Mouse (Mus musculus) forebrain, embryonic 13.5 days (tissue): Measurements from ENCODE around the gene Txlnb. TPM values are rescaled to one million over a fixed set of nuclear protein-coding genes. Genes with fewer than 3 reads are reported as not detected.
"Not testable (repeated sequence)": the region's sequence is repeated elsewhere in the genome, so short reads cannot be mapped to it uniquely, and the experiment has no call there.

Source experiments
- ATAC-seq: fragments of 200-750 bp; cut with Nextera tagmentation; 2 replicates; pipeline ENCODE4 v1.8.0; 2017
- H3K27ac ChIP-seq: fragments of 300-500 bp; sonication (generic); 2 replicates; pipeline ENCODE4 v1.5.1; 2015; ENCODE audit warnings: inconsistent platforms, mild to moderate bottlenecking, moderate library complexity
- H3K27me3 ChIP-seq: fragments of 300-500 bp; sonication (generic); 2 replicates; pipeline ENCODE4 v1.6.1; 2015; ENCODE audit warnings: mild to moderate bottlenecking, inconsistent platforms
- H3K36me3 ChIP-seq: fragments of 300-500 bp; sonication (generic); 2 replicates; pipeline ENCODE4 v1.6.1; 2015; ENCODE audit warnings: mild to moderate bottlenecking, inconsistent platforms; ENCODE audit not compliant: poor library complexity, severe bottlenecking
- H3K4me1 ChIP-seq: fragments of 300-500 bp; sonication (generic); 2 replicates; pipeline ENCODE4 v1.6.1; 2015; ENCODE audit warnings: inconsistent platforms
- H3K4me2 ChIP-seq: fragments of 300-500 bp; sonication (generic); 2 replicates; pipeline ENCODE4 v1.6.1; 2015; ENCODE audit warnings: inconsistent platforms, mild to moderate bottlenecking, moderate library complexity
- H3K4me3 ChIP-seq: fragments of 300-500 bp; sonication (generic); 2 replicates; pipeline ENCODE4 v1.5.1; 2015; ENCODE audit warnings: mild to moderate bottlenecking, inconsistent platforms
- H3K9ac ChIP-seq: fragments of 300-500 bp; sonication (generic); 2 replicates; pipeline ENCODE4 v1.6.1; 2015; ENCODE audit warnings: mild to moderate bottlenecking, inconsistent platforms
- H3K9me3 ChIP-seq: fragments of 300-500 bp; sonication (generic); replicated peaks from 2 replicates; pipeline ENCODE4 v1.6.1; 2016; ENCODE audit warnings: inconsistent platforms
- WGBS: fragments of 180-500 bp; shearing (Covaris S2); methylation state at CpG from one replicate; pipeline ENCODE4 v1.1.7; 2015; 5-methylcytosine and 5-hydroxymethylcytosine counted together
- polyA plus RNA-seq: library from polyadenylated mRNA; unstranded; fragments of >200 nt; fragmentation: Nextera tagmentation; extraction: Ambion mirVana; gene quantifications from 2 replicates; pipeline ENCODE4 v1.2.1, GENCODE M21; 2015

Txlnb gene
- polyA plus RNA-seq, 1 experiment from 2014 or later, result 0.99 TPM

- Histone ChIP-seq H3K27ac (no peak overlapping the region), H3K4me3 (no peak overlapping the region), H3K4me2 (no peak overlapping the region), H3K36me3 (no peaks in the 10 kb centered on the region), H3K4me1 (no peaks in the 10 kb centered on the region), H3K27me3 (no peaks in the 10 kb centered on the region), H3K9me3 (no peaks in the 10 kb centered on the region), H3K9ac (no peak overlapping the region)
- WGBS, result 75% methylated on average over 1 of the region's 1 CpGs
- ATAC-seq, result no peak
Measured at GRCm38 (mm10) chr10:17787938-17788337, 8.1 kb upstream of the Txlnb start.

- Histone ChIP-seq H3K4me1 (no peaks in the 10 kb centered on the region), H3K27me3 (no peaks in the 10 kb centered on the region), H3K9ac (no peak overlapping the region), H3K9me3 (no peaks in the 10 kb centered on the region), H3K36me3 (no peaks in the 10 kb centered on the region), H3K4me2 (no peak overlapping the region), H3K4me3 (no peak overlapping the region), H3K27ac (no peak overlapping the region)
- no peak for ATAC-seq
- WGBS, result 86% methylated on average over 4 of the region's 4 CpGs
Measured at GRCm38 (mm10) chr10:17788347-17788746, 7.7 kb upstream of the Txlnb start.

- Histone ChIP-seq H3K36me3 (no peaks in the 10 kb centered on the region), H3K4me3 (no peak overlapping the region), H3K27ac (no peak overlapping the region), H3K4me1 (peaks cover 11% of the 10 kb centered on the region; the same call in 1 of the 2 replicates), H3K9me3 (no peaks in the 10 kb centered on the region), H3K9ac (no peak overlapping the region), H3K27me3 (no peaks in the 10 kb centered on the region), H3K4me2 (no peak overlapping the region)
- no peak for ATAC-seq
- 82% methylated on average over 5 of the region's 5 CpGs for WGBS
Measured at GRCm38 (mm10) chr10:17793926-17794325, 2.1 kb upstream of the Txlnb start.

- WGBS, result 88% methylated on average over 5 of the region's 5 CpGs
- peaks cover 11% of the 10 kb centered on the region; the same call in 1 of the 2 replicates for H3K4me1 ChIP-seq
- H3K27me3 ChIP-seq, result no peaks in the 10 kb centered on the region
Measured at GRCm38 (mm10) chr10:17794443-17794842, 1.6 kb upstream of the Txlnb start.

GRCm38 (mm10) chr10:17795227-17795626 lies 799 bp upstream of the Txlnb start:
- peaks cover 11% of the 10 kb centered on the region; the same call in 1 of the 2 replicates for H3K4me1 ChIP-seq
- H3K27me3 ChIP-seq, result no peaks in the 10 kb centered on the region
- H3K9me3 ChIP-seq, result no peaks in the 10 kb centered on the region
- 86% methylated on average over 4 of the region's 4 CpGs for WGBS
- H3K4me2 ChIP-seq, result no peak overlapping the region
- no peak overlapping the region for H3K27ac ChIP-seq
- no peak overlapping the region for H3K9ac ChIP-seq
- ATAC-seq, result no peak
- no peaks in the 10 kb centered on the region for H3K36me3 ChIP-seq
- H3K4me3 ChIP-seq, result no peak overlapping the region

More at GRCm38 (mm10) chr10:17794443-17794842, 1.6 kb upstream of the Txlnb start:
- H3K9ac ChIP-seq, result no peak overlapping the region
- no peaks in the 10 kb centered on the region for H3K9me3 ChIP-seq
- H3K36me3 ChIP-seq, result no peaks in the 10 kb centered on the region
- no peak overlapping the region for H3K27ac ChIP-seq
- no peak for ATAC-seq
- no peak overlapping the region for H3K4me2 ChIP-seq
- no peak overlapping the region for H3K4me3 ChIP-seq

- H3K9me3 ChIP-seq, result no peaks in the 10 kb centered on the region
- ATAC-seq, result no peak
- WGBS, result 78% methylated on average over 12 of the region's 12 CpGs
- no peaks in the 10 kb centered on the region for H3K36me3 ChIP-seq
- H3K4me2 ChIP-seq, result no peak overlapping the region
- H3K4me3 ChIP-seq, result no peak overlapping the region
- peaks cover 11% of the 10 kb centered on the region; the same call in 1 of the 2 replicates for H3K4me1 ChIP-seq
- H3K9ac ChIP-seq, result no peak overlapping the region
- no peak overlapping the region for H3K27ac ChIP-seq
- H3K27me3 ChIP-seq, result no peaks in the 10 kb centered on the region
Measured at GRCm38 (mm10) chr10:17796846-17797631, 1.0 kb downstream of the Txlnb start.

- Histone ChIP-seq H3K4me1 (peaks cover 11% of the 10 kb centered on the region; the same call in 1 of the 2 replicates), H3K36me3 (no peaks in the 10 kb centered on the region), H3K4me3 (no peak overlapping the region), H3K27me3 (no peaks in the 10 kb centered on the region), H3K9ac (no peak overlapping the region), H3K27ac (no peak overlapping the region), H3K9me3 (no peaks in the 10 kb centered on the region), H3K4me2 (no peak overlapping the region)
- no peak for ATAC-seq
- 88% methylated on average over 3 of the region's 3 CpGs for WGBS
Measured at GRCm38 (mm10) chr10:17797681-17798080, 1.7 kb downstream of the Txlnb start.

- 90% methylated on average over 2 of the region's 2 CpGs for WGBS
- Histone ChIP-seq H3K27me3 (no peaks in the 10 kb centered on the region), H3K36me3 (no peaks in the 10 kb centered on the region), H3K4me3 (no peak overlapping the region), H3K9ac (no peak overlapping the region), H3K27ac (no peak overlapping the region), H3K4me1 (no peaks in the 10 kb centered on the region), H3K4me2 (no peak overlapping the region), H3K9me3 (no peaks in the 10 kb centered on the region)
- ATAC-seq, result no peak
Measured at GRCm38 (mm10) chr10:17801788-17802187, 5.8 kb downstream of the Txlnb start.

GRCm38 (mm10) chr10:17808526-17808925 lies 12.5 kb downstream of the Txlnb start:
- Histone ChIP-seq H3K27me3 (no peaks in the 10 kb centered on the region), H3K4me3 (no peak overlapping the region), H3K4me1 (no peaks in the 10 kb centered on the region), H3K9me3 (no peaks in the 10 kb centered on the region), H3K36me3 (no peaks in the 10 kb centered on the region), H3K27ac (no peak overlapping the region), H3K4me2 (no peak overlapping the region), H3K9ac (no peak overlapping the region)
- ATAC-seq, result no peak
- 81% methylated on average over 1 of the region's 1 CpGs for WGBS

- H3K27ac ChIP-seq, result no peak overlapping the region
- no peaks in the 10 kb centered on the region for H3K4me1 ChIP-seq
- no peak for ATAC-seq
- no peak overlapping the region for H3K4me3 ChIP-seq
- WGBS, result 87% methylated on average over 11 of the region's 11 CpGs
- H3K4me2 ChIP-seq, result no peak overlapping the region
- no peak overlapping the region for H3K9ac ChIP-seq
- H3K27me3 ChIP-seq, result no peaks in the 10 kb centered on the region
- no peaks in the 10 kb centered on the region for H3K36me3 ChIP-seq
- no peaks in the 10 kb centered on the region for H3K9me3 ChIP-seq
Measured at GRCm38 (mm10) chr10:17815052-17815451, 19.0 kb downstream of the Txlnb start.

GRCm38 (mm10) chr10:17820422-17820821 lies 24.4 kb downstream of the Txlnb start:
- H3K4me3 ChIP-seq, H3K27ac ChIP-seq, H3K27me3 ChIP-seq, H3K4me2 ChIP-seq, H3K9me3 ChIP-seq, H3K4me1 ChIP-seq, ATAC-seq, H3K36me3 ChIP-seq, H3K9ac ChIP-seq: not testable (repeated sequence)
- WGBS, result 84% methylated on average over 7 of the region's 7 CpGs

GRCm38 (mm10) chr10:17827391-17827790 lies 31.4 kb downstream of the Txlnb start:
- WGBS, result 2% methylated on average over 12 of the region's 12 CpGs
- H3K27ac ChIP-seq, result peak overlapping the region; percentile 35
- H3K9me3 ChIP-seq, result no peaks in the 10 kb centered on the region
- no peaks in the 10 kb centered on the region for H3K27me3 ChIP-seq
- H3K4me3 ChIP-seq, result no peak overlapping the region
- peak; percentile 36 for ATAC-seq
- no peaks in the 10 kb centered on the region for H3K36me3 ChIP-seq
- peak overlapping the region; percentile 42 for H3K4me2 ChIP-seq
- no peak overlapping the region for H3K9ac ChIP-seq
- H3K4me1 ChIP-seq, result peaks cover 12% of the 10 kb centered on the region

GRCm38 (mm10) chr10:17829205-17829604 lies 33.2 kb downstream of the Txlnb start:
- 95% methylated on average over 4 of the region's 4 CpGs for WGBS
- Histone ChIP-seq H3K36me3 (no peaks in the 10 kb centered on the region), H3K9me3 (no peaks in the 10 kb centered on the region), H3K4me3 (no peak overlapping the region), H3K27ac (no peak overlapping the region), H3K4me2 (no peak overlapping the region), H3K4me1 (peaks cover 12% of the 10 kb centered on the region), H3K9ac (no peak overlapping the region), H3K27me3 (no peaks in the 10 kb centered on the region)
- ATAC-seq, result no peak
